Mouse (Mus musculus) lung, postnatal 14 days (tissue): ENCODE data around the gene Twist1.

Experiments
- DNase-seq: peaks from one replicate; pipeline ENCODE4 v3.0.0; 2021

Twist1 gene

GRCm38 (mm10) chr12:33966490-33967415 lies 9.3 kb downstream of the Twist1 start:
- no peak for DNase-seq

DNA sequence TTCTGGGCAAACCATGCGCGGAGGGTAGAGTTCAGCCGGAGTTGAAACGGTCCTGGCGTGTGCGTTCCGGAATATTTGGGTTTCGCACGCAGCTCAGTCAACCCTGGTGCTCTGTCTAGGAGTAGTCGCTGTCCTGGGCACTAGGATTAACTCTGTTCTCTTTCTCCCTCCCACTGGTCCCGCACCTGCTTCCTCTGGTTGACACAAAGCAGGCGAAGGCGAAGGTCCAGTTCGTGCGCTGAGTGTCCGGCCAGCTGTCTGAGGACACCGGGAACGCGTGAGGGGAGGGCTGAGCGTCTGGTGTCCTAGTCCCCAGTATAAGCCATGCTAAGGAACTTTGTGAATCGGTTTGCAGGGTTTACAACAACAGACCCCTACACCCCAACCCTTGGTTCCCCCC lies 10.0 kb downstream of the Twist1 start:
- no peak for DNase-seq

- DNase-seq = no peak
These were observed 10.8 kb downstream of the Twist1 start for GRCm38 (mm10) chr12:33968041-33968897.

- DNase-seq = no peak
These were observed 11.4 kb downstream of the Twist1 start for GRCm38 (mm10) chr12:33968898-33969178.

- DNase-seq = no peak
These were observed 22.7 kb downstream of the Twist1 start for GRCm38 (mm10) chr12:33980159-33980558.

- no peak for DNase-seq
These were observed 24.0 kb downstream of the Twist1 start for GRCm38 (mm10) chr12:33981433-33981832.

GRCm38 (mm10) chr12:33993127-33993526 lies 35.7 kb downstream of the Twist1 start:
- no peak for DNase-seq
